Mouse (Mus musculus) intestine, postnatal 0 days (tissue): Measurements from ENCODE around the gene R3hcc1l. TPM values are rescaled to one million over a fixed set of nuclear protein-coding genes. Genes with fewer than 3 reads are reported as not detected.

ENCODE experiments used
- ATAC-seq: fragments of 200-750 bp; cut with Nextera tagmentation; 2 replicates; pipeline ENCODE4 v1.8.0; 2017; ENCODE audit warnings: mild to moderate bottlenecking, moderate TSS enrichment, moderate library complexity
- H3K27ac ChIP-seq: fragments of 300-500 bp; sonication (generic); 2 replicates; pipeline ENCODE4 v1.5.1; 2014; ENCODE audit warnings: mild to moderate bottlenecking, low read depth, low read length, moderate library complexity
- H3K27me3 ChIP-seq: fragments of 300-500 bp; sonication (generic); replicated peaks from 2 replicates; pipeline ENCODE4 v1.6.1; 2014; ENCODE audit warnings: low read length, mixed read lengths; ENCODE audit not compliant: control insufficient read depth, insufficient read depth
- H3K36me3 ChIP-seq: fragments of 300-500 bp; sonication (generic); 2 replicates; pipeline ENCODE4 v1.6.1; 2014; ENCODE audit warnings: mild to moderate bottlenecking, moderate library complexity; ENCODE audit not compliant: control insufficient read depth, insufficient read depth
- H3K4me1 ChIP-seq: fragments of 300-500 bp; sonication (generic); replicated peaks from 2 replicates; pipeline ENCODE4 v1.6.1; 2014; ENCODE audit warnings: antibody characterized with exemption, low read length, mixed read lengths; ENCODE audit not compliant: control insufficient read depth, insufficient read depth
- H3K4me2 ChIP-seq: fragments of 300-500 bp; sonication (generic); replicated peaks from 2 replicates; pipeline ENCODE4 v1.6.1; 2014; ENCODE audit warnings: low read depth, mild to moderate bottlenecking, moderate library complexity
- H3K4me3 ChIP-seq: fragments of 300-500 bp; sonication (generic); 2 replicates; pipeline ENCODE4 v1.5.1; 2014; ENCODE audit warnings: low read depth, low read length
- H3K9ac ChIP-seq: fragments of 300-500 bp; sonication (generic); 2 replicates; pipeline ENCODE4 v1.6.1; 2014; ENCODE audit warnings: mild to moderate bottlenecking, low read depth, low read length
- H3K9me3 ChIP-seq: fragments of 300-500 bp; sonication (generic); 2 replicates; pipeline ENCODE4 v1.6.1; 2016; ENCODE audit warnings: mixed run types; ENCODE audit not compliant: control insufficient read depth
- CTCF ChIP-seq: sonication (generic); IDR thresholded peaks from 2 replicates; pipeline ENCODE4 v1.5.1; 2016; ENCODE audit warnings: low read depth, mild to moderate bottlenecking, control low read depth, antibody characterized with exemption, moderate library complexity
- WGBS: fragments of 180-500 bp; shearing (Covaris S2); extraction: QIAGEN DNeasy Blood & Tissue Kit; methylation state at CpG from one replicate; pipeline ENCODE4 v1.1.7; 2014; 5-methylcytosine and 5-hydroxymethylcytosine counted together
- polyA plus RNA-seq: library from polyadenylated mRNA; unstranded; fragments of >200 nt; fragmentation: Nextera tagmentation; extraction: Ambion mirVana; gene quantifications from 2 replicates; pipeline ENCODE4 v1.2.1, GENCODE M21; 2015

R3hcc1l gene
- polyA plus RNA-seq, 1 experiment from 2014 or later, result 13.7 TPM

DNA sequence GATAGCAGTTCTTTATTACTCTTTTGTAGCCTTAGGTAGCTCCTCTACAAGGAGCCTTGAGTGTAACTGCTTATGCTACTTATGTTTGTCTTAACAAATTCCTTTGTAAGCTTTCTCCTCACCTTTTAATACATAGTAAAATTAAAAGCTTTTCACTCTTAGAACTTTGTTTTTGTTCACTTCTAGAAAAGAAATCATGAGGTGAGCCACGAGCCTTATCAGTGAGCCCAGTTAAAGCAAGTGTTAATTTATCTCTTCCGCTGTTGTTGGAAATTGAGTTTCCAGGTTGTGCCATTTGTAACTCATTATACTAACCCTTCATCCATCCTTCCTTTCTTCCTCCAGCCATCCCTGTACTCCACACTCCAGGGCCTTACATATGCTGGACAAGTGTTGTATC is 56.8 kb downstream of the R3hcc1l start:
- no peak overlapping the region for H3K27ac ChIP-seq
- no peak for TF ChIP-seq CTCF
- H3K9ac ChIP-seq, result no peak overlapping the region
- H3K27me3 ChIP-seq, result no peaks in the 10 kb centered on the region
- H3K9me3 ChIP-seq, result no peaks in the 10 kb centered on the region
- H3K4me3 ChIP-seq, result no peak overlapping the region
- H3K4me2 ChIP-seq, result no peak overlapping the region
- H3K36me3 ChIP-seq, result no peaks in the 10 kb centered on the region
- no peaks in the 10 kb centered on the region for H3K4me1 ChIP-seq
- no peak for ATAC-seq
- WGBS, result 75% methylated on average over 2 of the region's 2 CpGs

GRCm38 (mm10) chr19:42576856-42577255 is 58.3 kb downstream of the R3hcc1l start:
- no peak overlapping the region for H3K9ac ChIP-seq
- H3K27ac ChIP-seq, result no peak overlapping the region
- H3K4me1 ChIP-seq, result no peaks in the 10 kb centered on the region
- no peaks in the 10 kb centered on the region for H3K27me3 ChIP-seq
- no peaks in the 10 kb centered on the region for H3K9me3 ChIP-seq
- 80% methylated on average over 1 of the region's 1 CpGs for WGBS
- no peak for ATAC-seq
- TF ChIP-seq CTCF, result no peak
- no peak overlapping the region for H3K4me2 ChIP-seq
- H3K4me3 ChIP-seq, result no peak overlapping the region
- peaks cover 3% of the 10 kb centered on the region; the same call in 1 of the 2 replicates for H3K36me3 ChIP-seq

- ATAC-seq, result no peak
- Histone ChIP-seq H3K9ac (no peak overlapping the region), H3K4me1 (no peaks in the 10 kb centered on the region), H3K4me3 (no peak overlapping the region), H3K4me2 (no peak overlapping the region), H3K36me3 (peaks cover 14% of the 10 kb centered on the region), H3K27ac (no peak overlapping the region), H3K27me3 (no peaks in the 10 kb centered on the region), H3K9me3 (no peaks in the 10 kb centered on the region)
- no peak for TF ChIP-seq CTCF
- 79% methylated on average over 4 of the region's 4 CpGs for WGBS
These were observed 60.1 kb downstream of the R3hcc1l start for GRCm38 (mm10) chr19:42578631-42579030.

DNA sequence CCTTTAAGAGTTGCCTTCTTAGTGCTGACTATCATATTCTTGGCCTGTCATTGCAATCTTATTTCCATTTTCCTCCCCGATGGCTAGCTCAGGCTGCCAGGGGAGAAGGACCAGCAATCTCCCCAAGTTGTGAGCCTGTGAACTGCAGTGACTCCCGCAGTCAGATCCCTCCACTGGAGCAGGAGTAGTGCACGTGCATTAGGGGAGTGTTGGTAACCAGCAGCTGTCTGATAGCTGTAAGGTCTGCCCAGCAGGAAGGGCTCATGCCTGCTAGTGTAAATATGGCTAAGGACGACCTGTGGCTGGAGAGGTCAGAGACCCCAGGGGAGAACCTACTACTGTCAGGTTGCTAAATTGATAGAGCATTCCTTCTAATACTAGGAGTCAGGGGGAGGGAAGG is 62.1 kb downstream of the R3hcc1l start:
- no peak overlapping the region for H3K4me3 ChIP-seq
- H3K9ac ChIP-seq, result no peak overlapping the region
- no peak for ATAC-seq
- peaks cover 30% of the 10 kb centered on the region for H3K36me3 ChIP-seq
- no peak for TF ChIP-seq CTCF
- no peaks in the 10 kb centered on the region for H3K4me1 ChIP-seq
- 38% methylated on average over 4 of the region's 4 CpGs for WGBS
- no peaks in the 10 kb centered on the region for H3K9me3 ChIP-seq
- no peak overlapping the region for H3K4me2 ChIP-seq
- H3K27ac ChIP-seq, result no peak overlapping the region
- no peaks in the 10 kb centered on the region for H3K27me3 ChIP-seq

DNA sequence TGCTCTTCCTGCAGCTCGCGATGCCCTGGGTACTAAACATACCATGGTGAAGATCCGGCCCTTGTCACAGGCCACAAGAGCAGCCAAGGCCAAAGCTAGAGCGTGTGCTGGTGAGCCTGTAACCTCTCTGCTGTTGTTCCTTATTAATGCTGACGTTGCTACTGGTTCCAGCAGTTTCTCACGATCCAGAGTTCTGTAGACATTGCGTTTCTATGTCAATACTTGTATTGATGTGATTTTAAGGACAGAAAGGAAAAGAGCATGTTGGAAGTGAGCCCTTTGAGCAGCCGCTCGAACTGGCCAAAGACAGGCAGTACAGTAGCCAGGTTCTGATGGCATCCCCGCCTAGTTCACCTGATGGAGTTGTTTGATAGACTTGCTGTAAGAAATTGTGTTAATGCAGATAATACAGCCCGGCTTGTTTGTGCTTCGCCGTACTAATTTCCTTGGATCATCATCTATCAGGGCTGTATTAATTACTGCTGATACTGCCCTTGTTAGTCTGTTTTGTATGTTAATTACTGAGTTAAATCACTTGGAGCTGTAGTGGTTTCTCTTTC is 64.3 kb downstream of the R3hcc1l start:
- Histone ChIP-seq H3K9ac (no peak overlapping the region), H3K27ac (no peak overlapping the region), H3K36me3 (peaks cover 35% of the 10 kb centered on the region), H3K27me3 (no peaks in the 10 kb centered on the region), H3K4me1 (no peaks in the 10 kb centered on the region), H3K9me3 (no peaks in the 10 kb centered on the region), H3K4me2 (no peak overlapping the region), H3K4me3 (no peak overlapping the region)
- no peak for TF ChIP-seq CTCF
- 92% methylated on average over 13 of the region's 13 CpGs for WGBS
- no peak for ATAC-seq

GRCm38 (mm10) chr19:42583677-42584076 is 65.1 kb downstream of the R3hcc1l start:
- 94% methylated on average over 5 of the region's 5 CpGs for WGBS
- H3K9me3 ChIP-seq, result no peaks in the 10 kb centered on the region
- TF ChIP-seq CTCF, result no peak
- H3K4me1 ChIP-seq, result no peaks in the 10 kb centered on the region
- no peak overlapping the region for H3K4me2 ChIP-seq
- H3K4me3 ChIP-seq, result no peak overlapping the region
- no peak for ATAC-seq
- H3K27me3 ChIP-seq, result no peaks in the 10 kb centered on the region
- no peak overlapping the region for H3K9ac ChIP-seq
- peaks cover 35% of the 10 kb centered on the region for H3K36me3 ChIP-seq
- no peak overlapping the region for H3K27ac ChIP-seq

GRCm38 (mm10) chr19:42584188-42584587 is 65.6 kb downstream of the R3hcc1l start:
- no peak for TF ChIP-seq CTCF
- H3K9me3 ChIP-seq, result no peaks in the 10 kb centered on the region
- H3K4me1 ChIP-seq, result no peaks in the 10 kb centered on the region
- H3K4me3 ChIP-seq, result no peak overlapping the region
- 88% methylated on average over 3 of the region's 3 CpGs for WGBS
- H3K9ac ChIP-seq, result no peak overlapping the region
- ATAC-seq, result no peak
- H3K4me2 ChIP-seq, result no peak overlapping the region
- H3K27ac ChIP-seq, result no peak overlapping the region
- peaks cover 35% of the 10 kb centered on the region for H3K36me3 ChIP-seq
- H3K27me3 ChIP-seq, result no peaks in the 10 kb centered on the region
